Mouse (Mus musculus): ENCODE results near the gene S1pr1. TPM values are rescaled to one million over a fixed set of nuclear protein-coding genes. Genes with fewer than 3 reads are reported as not detected.

Gene S1pr1
- polyA plus RNA-seq (2015; fragmentation: Nextera tagmentation; extraction: Ambion mirVana), result 37.6 and 39.9 TPM in 2 replicates

DNA sequence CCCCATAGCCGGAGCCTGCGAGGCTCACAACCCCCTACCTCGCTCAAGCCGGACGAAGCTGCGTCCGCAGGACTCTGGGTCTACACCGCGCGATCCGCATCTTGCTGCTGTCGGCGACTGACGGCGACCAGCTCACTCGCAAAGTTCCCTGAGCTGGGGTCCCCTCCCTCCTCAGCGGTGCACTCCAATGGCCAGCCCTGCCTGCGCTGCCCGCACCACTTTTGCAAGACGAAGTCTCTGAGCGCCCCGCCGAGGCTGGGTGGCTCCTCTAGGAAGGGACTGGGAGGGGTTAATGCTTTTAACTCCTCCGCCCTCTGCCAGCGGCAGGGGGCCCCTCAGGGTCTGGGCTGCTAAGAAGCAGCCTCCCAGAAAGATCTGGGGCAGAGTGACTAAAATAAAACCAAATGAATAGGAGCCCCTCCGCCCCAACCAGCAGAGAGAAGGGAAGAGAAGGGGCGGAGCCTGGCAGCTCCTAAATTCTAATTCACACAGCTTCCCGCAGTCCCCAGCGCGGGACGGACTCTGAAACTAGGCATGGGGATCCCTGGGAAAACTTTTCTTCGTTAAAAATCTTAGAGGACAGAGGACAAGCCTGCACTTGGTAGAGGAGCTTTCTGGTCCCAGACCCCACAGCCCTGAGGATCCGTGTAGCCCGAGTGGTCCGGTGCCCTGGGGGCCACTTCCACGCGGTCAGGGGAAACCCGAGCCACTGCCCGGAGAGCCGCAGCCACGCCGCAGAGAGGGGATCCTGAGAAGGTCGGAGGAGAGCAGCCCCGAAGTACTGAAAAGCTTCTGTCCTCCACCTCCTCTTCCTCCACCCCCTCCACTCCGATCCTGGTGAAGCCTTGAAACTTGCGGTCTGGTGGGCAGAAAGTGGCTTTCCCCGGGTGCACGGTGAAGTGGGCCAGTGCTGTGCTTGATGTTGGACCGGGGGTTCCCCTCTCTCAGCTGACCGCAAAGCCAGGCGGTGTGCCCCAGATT, at the start of gene S1pr1:
TSS of gene S1pr1 (minus strand) at position 402 of the 981 bp plus-strand sequence.
- Histone ChIP-seq H3K9me3 (ENCODE audit: control insufficient read depth, low read length) (no peaks in the 10 kb centered on the region), H3K4me2 (ENCODE audit: low read length) (peak within 1 kb of the TSS; percentile 90), H3K27ac (ENCODE audit: low read depth, low read length) (peak within 1 kb of the TSS; percentile 71), H3K27me3 (replicated peaks; ENCODE audit: control insufficient read depth, insufficient read depth, low read length) (no peaks in the 10 kb centered on the region), H3K9ac (ENCODE audit: low read depth, low read length) (peak within 1 kb of the TSS; percentile 59), H3K36me3 (ENCODE audit: control insufficient read depth, insufficient read depth, low read length) (no peaks in the 10 kb centered on the region), H3K4me1 (ENCODE audit: control insufficient read depth, insufficient read depth, low read depth, low read length) (peaks cover 2% of the 10 kb centered on the region; the same call in 1 of the 2 replicates), H3K4me3 (ENCODE audit: low read length) (peak within 1 kb of the TSS; percentile 54)
- ATAC-seq, result peak; percentile 94
- WGBS, result under 1% methylated on average over 49 of the region's 51 CpGs

DNA sequence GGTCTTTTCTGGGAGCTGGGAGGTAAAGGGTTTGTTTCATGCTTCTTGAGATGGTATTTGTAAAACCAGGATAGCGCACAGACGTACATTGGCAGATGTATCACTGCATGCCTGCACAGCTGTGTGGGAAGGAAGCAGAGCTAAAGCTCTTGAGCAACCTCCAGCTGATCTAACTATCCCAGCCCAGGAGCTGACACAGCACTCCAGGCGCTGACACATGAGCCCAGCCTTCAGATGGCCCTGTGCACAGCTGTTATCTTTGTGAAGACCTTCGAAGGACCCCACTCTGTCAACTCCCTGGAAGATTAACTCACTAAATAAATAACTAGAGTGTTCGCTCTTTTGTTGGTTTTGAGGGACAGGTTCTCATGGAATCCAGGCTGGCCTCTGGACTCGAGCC, 48.4 kb upstream of the S1pr1 start:
- Histone ChIP-seq H3K27ac (ENCODE audit: low read depth, low read length) (no peak overlapping the region), H3K27me3 (replicated peaks; ENCODE audit: control insufficient read depth, insufficient read depth, low read length) (no peaks in the 10 kb centered on the region), H3K4me1 (ENCODE audit: control insufficient read depth, insufficient read depth, low read depth, low read length) (no peaks in the 10 kb centered on the region), H3K36me3 (ENCODE audit: control insufficient read depth, insufficient read depth, low read length) (no peaks in the 10 kb centered on the region), H3K4me2 (ENCODE audit: low read length) (no peak overlapping the region), H3K9me3 (ENCODE audit: control insufficient read depth, low read length) (no peaks in the 10 kb centered on the region), H3K9ac (ENCODE audit: low read depth, low read length) (no peak overlapping the region), H3K4me3 (ENCODE audit: low read length) (no peak overlapping the region)
- ATAC-seq, result no peak
- WGBS, result 70% methylated on average over 6 of the region's 6 CpGs

GRCm38 (mm10) chr3:115762841-115763240, 48.0 kb upstream of the S1pr1 start:
- H3K4me1 ChIP-seq (ENCODE audit: control insufficient read depth, insufficient read depth, low read depth, low read length), result no peaks in the 10 kb centered on the region
- no peaks in the 10 kb centered on the region for H3K36me3 ChIP-seq (ENCODE audit: control insufficient read depth, insufficient read depth, low read length)
- no peaks in the 10 kb centered on the region for H3K27me3 ChIP-seq (replicated peaks; ENCODE audit: control insufficient read depth, insufficient read depth, low read length)
- no peak overlapping the region for H3K4me2 ChIP-seq (ENCODE audit: low read length)
- H3K9me3 ChIP-seq (ENCODE audit: control insufficient read depth, low read length), result no peaks in the 10 kb centered on the region
- H3K4me3 ChIP-seq (ENCODE audit: low read length), result no peak overlapping the region
- ATAC-seq, result no peak
- WGBS, result 90% methylated on average over 7 of the region's 7 CpGs
- no peak overlapping the region for H3K9ac ChIP-seq (ENCODE audit: low read depth, low read length)
- H3K27ac ChIP-seq (ENCODE audit: low read depth, low read length), result no peak overlapping the region

DNA sequence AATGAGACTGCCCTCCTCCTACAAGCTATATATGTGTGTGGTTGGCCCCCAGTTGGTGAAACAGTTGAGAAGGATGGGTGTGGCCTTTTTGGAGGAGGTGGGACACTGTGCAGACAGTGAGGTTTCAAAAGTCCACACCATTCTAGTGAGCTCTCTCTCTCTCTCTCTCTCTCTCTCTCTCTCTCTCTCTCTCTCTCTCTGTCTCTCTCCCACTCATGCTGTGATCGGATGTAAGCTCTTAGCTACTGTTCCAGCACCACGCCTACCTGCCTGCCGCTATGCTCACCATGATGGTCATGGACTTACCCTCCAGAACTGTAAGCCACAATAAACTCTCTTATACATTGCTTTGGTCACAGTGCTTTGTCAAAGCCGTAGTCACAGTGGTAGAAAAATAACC, 44.8 kb upstream of the S1pr1 start:
- Histone ChIP-seq H3K27ac (ENCODE audit: low read depth, low read length) (no peak overlapping the region), H3K4me3 (ENCODE audit: low read length) (no peak overlapping the region), H3K27me3 (replicated peaks; ENCODE audit: control insufficient read depth, insufficient read depth, low read length) (no peaks in the 10 kb centered on the region), H3K9ac (ENCODE audit: low read depth, low read length) (no peak overlapping the region), H3K9me3 (ENCODE audit: control insufficient read depth, low read length) (no peaks in the 10 kb centered on the region), H3K4me2 (ENCODE audit: low read length) (no peak overlapping the region), H3K4me1 (ENCODE audit: control insufficient read depth, insufficient read depth, low read depth, low read length) (no peaks in the 10 kb centered on the region), H3K36me3 (ENCODE audit: control insufficient read depth, insufficient read depth, low read length) (no peaks in the 10 kb centered on the region)
- WGBS, result 97% methylated on average over 4 of the region's 4 CpGs
- ATAC-seq, result no peak

- Histone ChIP-seq H3K9me3 (ENCODE audit: control insufficient read depth, low read length) (no peaks in the 10 kb centered on the region), H3K4me2 (ENCODE audit: low read length) (no peak overlapping the region), H3K36me3 (ENCODE audit: control insufficient read depth, insufficient read depth, low read length) (no peaks in the 10 kb centered on the region), H3K4me1 (ENCODE audit: control insufficient read depth, insufficient read depth, low read depth, low read length) (no peaks in the 10 kb centered on the region), H3K27ac (ENCODE audit: low read depth, low read length) (no peak overlapping the region), H3K9ac (ENCODE audit: low read depth, low read length) (no peak overlapping the region), H3K4me3 (ENCODE audit: low read length) (no peak overlapping the region), H3K27me3 (replicated peaks; ENCODE audit: control insufficient read depth, insufficient read depth, low read length) (no peaks in the 10 kb centered on the region)
- ATAC-seq, result no peak
- 25% methylated on average over 9 of the region's 9 CpGs for WGBS
Observed at GRCm38 (mm10) chr3:115758455-115758912, 43.6 kb upstream of the S1pr1 start.

DNA sequence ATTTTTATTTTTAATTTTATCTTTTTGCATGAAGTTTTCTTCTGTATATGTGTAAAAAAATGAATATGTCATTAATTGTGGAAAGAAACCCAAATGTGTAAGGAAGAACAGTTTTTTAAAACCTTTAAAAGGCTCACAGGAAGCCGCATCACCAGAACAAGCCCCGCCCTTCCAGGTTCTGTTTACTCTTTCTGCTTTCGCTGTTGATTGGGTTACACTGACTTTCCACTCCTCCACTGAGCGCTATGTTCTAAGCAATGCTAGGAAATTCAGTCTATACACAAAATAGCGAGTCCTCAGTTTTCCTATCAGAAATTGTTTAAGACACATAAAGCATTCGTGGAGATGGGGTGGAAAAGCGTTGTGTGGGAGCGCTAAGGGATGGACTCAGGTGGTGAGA, 39.6 kb upstream of the S1pr1 start:
- no peaks in the 10 kb centered on the region for H3K9me3 ChIP-seq (ENCODE audit: control insufficient read depth, low read length)
- H3K9ac ChIP-seq (ENCODE audit: low read depth, low read length), result no peak overlapping the region
- H3K36me3 ChIP-seq (ENCODE audit: control insufficient read depth, insufficient read depth, low read length), result no peaks in the 10 kb centered on the region
- no peak overlapping the region for H3K4me2 ChIP-seq (ENCODE audit: low read length)
- no peaks in the 10 kb centered on the region for H3K27me3 ChIP-seq (replicated peaks; ENCODE audit: control insufficient read depth, insufficient read depth, low read length)
- no peaks in the 10 kb centered on the region for H3K4me1 ChIP-seq (ENCODE audit: control insufficient read depth, insufficient read depth, low read depth, low read length)
- WGBS, result 66% methylated on average over 8 of the region's 8 CpGs
- H3K4me3 ChIP-seq (ENCODE audit: low read length), result no peak overlapping the region
- H3K27ac ChIP-seq (ENCODE audit: low read depth, low read length), result no peak overlapping the region
- no peak for ATAC-seq

DNA sequence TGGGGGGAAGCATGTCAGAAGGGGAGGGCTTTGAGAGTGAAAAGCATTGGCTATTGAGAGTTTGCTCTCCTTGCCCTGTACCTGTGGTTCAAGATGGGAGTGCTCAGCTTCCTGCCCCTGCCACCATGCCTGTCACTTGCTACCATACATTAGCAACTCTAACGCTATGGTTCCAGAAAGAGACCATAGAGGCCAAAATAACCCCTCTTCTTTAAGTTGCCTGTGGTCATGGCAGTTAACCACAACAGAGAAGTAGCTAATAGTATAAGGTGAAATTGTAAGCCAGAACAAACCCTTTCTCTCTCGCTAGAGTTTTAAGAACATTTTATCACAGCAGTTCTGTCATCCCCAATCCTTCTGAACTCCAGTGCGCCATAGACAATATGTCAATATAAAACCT, 35.5 kb upstream of the S1pr1 start:
- no peak overlapping the region for H3K9ac ChIP-seq (ENCODE audit: low read depth, low read length)
- H3K9me3 ChIP-seq (ENCODE audit: control insufficient read depth, low read length), result no peaks in the 10 kb centered on the region
- no peaks in the 10 kb centered on the region for H3K36me3 ChIP-seq (ENCODE audit: control insufficient read depth, insufficient read depth, low read length)
- no peaks in the 10 kb centered on the region for H3K4me1 ChIP-seq (ENCODE audit: control insufficient read depth, insufficient read depth, low read depth, low read length)
- WGBS, result 94% methylated on average over 3 of the region's 3 CpGs
- H3K4me3 ChIP-seq (ENCODE audit: low read length), result no peak overlapping the region
- H3K27ac ChIP-seq (ENCODE audit: low read depth, low read length), result no peak overlapping the region
- ATAC-seq, result no peak
- H3K4me2 ChIP-seq (ENCODE audit: low read length), result no peak overlapping the region
- H3K27me3 ChIP-seq (replicated peaks; ENCODE audit: control insufficient read depth, insufficient read depth, low read length), result no peaks in the 10 kb centered on the region

- 83% methylated on average over 5 of the region's 5 CpGs for WGBS
- H3K4me3 ChIP-seq (ENCODE audit: low read length), result no peak overlapping the region
- H3K4me2 ChIP-seq (ENCODE audit: low read length), result no peak overlapping the region
- H3K27me3 ChIP-seq (replicated peaks; ENCODE audit: control insufficient read depth, insufficient read depth, low read length), result no peaks in the 10 kb centered on the region
- H3K36me3 ChIP-seq (ENCODE audit: control insufficient read depth, insufficient read depth, low read length), result no peaks in the 10 kb centered on the region
- H3K9ac ChIP-seq (ENCODE audit: low read depth, low read length), result no peak overlapping the region
- no peak overlapping the region for H3K27ac ChIP-seq (ENCODE audit: low read depth, low read length)
- no peaks in the 10 kb centered on the region for H3K4me1 ChIP-seq (ENCODE audit: control insufficient read depth, insufficient read depth, low read depth, low read length)
- no peaks in the 10 kb centered on the region for H3K9me3 ChIP-seq (ENCODE audit: control insufficient read depth, low read length)
- no peak for ATAC-seq
Observed at GRCm38 (mm10) chr3:115748289-115748989, 33.6 kb upstream of the S1pr1 start.

- no peak overlapping the region for H3K4me2 ChIP-seq (ENCODE audit: low read length)
- H3K4me1 ChIP-seq (ENCODE audit: control insufficient read depth, insufficient read depth, low read depth, low read length), result no peaks in the 10 kb centered on the region
- H3K27ac ChIP-seq (ENCODE audit: low read depth, low read length), result no peak overlapping the region
- H3K9ac ChIP-seq (ENCODE audit: low read depth, low read length), result no peak overlapping the region
- 90% methylated on average over 8 of the region's 8 CpGs for WGBS
- H3K4me3 ChIP-seq (ENCODE audit: low read length), result no peak overlapping the region
- H3K9me3 ChIP-seq (ENCODE audit: control insufficient read depth, low read length), result no peaks in the 10 kb centered on the region
- ATAC-seq, result no peak
- H3K36me3 ChIP-seq (ENCODE audit: control insufficient read depth, insufficient read depth, low read length), result no peaks in the 10 kb centered on the region
- no peaks in the 10 kb centered on the region for H3K27me3 ChIP-seq (replicated peaks; ENCODE audit: control insufficient read depth, insufficient read depth, low read length)
Observed at GRCm38 (mm10) chr3:115746511-115746910, 31.6 kb upstream of the S1pr1 start.

Measured in hindbrain, embryonic 16.5 days (tissue).